Mouse (Mus musculus) adrenal gland, postnatal 10 days (tissue): Measurements from ENCODE around the gene Odf2. TPM values are rescaled to one million over a fixed set of nuclear protein-coding genes. Genes with fewer than 3 reads are reported as not detected.

Experiments
- DNase-seq: peaks from one replicate; pipeline ENCODE4 v3.0.0; 2021; ENCODE audit warnings: mixed read lengths
- long read RNA-seq, 2 experiments: library from polyadenylated mRNA; stranded (forward); transcript quantifications; one replicate each; pipeline ENCODE4 v2.0.0; 2021
- total RNA-seq, 2 experiments: library from RNA; stranded (reverse); gene quantifications; 2 replicates each; pipeline ENCODE4 v1.2.3; 2021

The Odf2 gene
- 10 to 100 TPM; 41.1 to 44.6 TPM for total RNA-seq
- long read RNA-seq, experiment 1, transcript Odf2-204 (21 exons, 3,826 nt), result major isoform, 22 of 63 reads
- long read RNA-seq, experiment 1, transcript Odf2-206 (21 exons, 3,807 nt), result minor isoform, 5 of 63 reads
- long read RNA-seq, experiment 1, partial matches to known transcripts, result 16 of 63 reads
- long read RNA-seq, experiment 1, other reads (novel, unspliced or antisense), result 20 of 63 reads
- long read RNA-seq, experiment 2, transcript Odf2-204 (21 exons, 3,826 nt), result major isoform, 15 of 38 reads
- long read RNA-seq, experiment 2, partial matches to known transcripts, result 4 of 38 reads
- long read RNA-seq, experiment 2, other reads (novel, unspliced or antisense), result 15 of 38 reads

- DNase-seq, result peak; percentile 100
Measured at GRCm38 (mm10) chr2:29889066-29889944, at the start of gene Odf2. TSS of gene Odf2 (plus strand) at chr2:29889221.

DNA sequence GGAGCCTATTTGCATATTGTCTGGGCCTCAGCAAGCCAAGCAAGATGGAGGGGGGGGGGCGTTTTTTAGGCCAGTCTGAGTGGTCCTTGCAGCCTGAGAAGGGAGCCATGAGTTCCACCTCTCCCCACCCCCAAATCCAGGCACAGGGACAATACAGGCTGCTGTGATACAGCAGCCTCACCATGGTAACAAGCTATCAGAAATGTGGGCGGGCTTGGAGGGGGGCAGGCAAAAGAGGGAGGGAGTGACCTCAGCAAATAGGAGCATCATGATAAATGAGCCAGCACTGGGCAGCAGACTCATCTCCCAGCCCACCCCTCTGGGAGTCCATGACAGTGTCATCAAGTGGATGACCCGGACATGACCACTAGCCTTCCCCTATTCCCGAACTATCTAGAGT is 49.6 kb upstream of the Odf2 start:
- no peak for DNase-seq

- no peak for DNase-seq
Measured at GRCm38 (mm10) chr2:29843231-29844105, 45.6 kb upstream of the Odf2 start.

DNA sequence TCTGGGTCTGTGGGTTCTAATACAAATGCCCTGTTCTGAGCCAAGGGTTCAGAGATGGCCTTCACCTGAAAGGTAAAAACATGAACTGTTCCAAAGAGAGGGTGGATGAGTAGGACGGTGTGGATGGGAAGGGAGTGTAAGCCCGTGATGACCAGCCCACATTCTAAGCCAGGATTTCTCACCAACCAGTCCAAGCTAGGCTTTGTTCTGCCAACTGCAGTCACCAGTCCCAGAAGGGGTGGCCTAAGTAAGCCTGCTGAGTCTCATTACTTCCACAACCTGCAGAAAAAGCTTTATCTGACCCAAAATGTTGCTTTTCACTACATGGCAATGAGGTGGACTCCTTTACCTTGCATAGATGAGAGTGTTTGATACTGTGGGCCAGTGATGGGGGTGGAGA is 44.9 kb upstream of the Odf2 start:
- no peak for DNase-seq

- DNase-seq, result no peak
Measured at GRCm38 (mm10) chr2:29844661-29845060, 44.4 kb upstream of the Odf2 start.

DNA sequence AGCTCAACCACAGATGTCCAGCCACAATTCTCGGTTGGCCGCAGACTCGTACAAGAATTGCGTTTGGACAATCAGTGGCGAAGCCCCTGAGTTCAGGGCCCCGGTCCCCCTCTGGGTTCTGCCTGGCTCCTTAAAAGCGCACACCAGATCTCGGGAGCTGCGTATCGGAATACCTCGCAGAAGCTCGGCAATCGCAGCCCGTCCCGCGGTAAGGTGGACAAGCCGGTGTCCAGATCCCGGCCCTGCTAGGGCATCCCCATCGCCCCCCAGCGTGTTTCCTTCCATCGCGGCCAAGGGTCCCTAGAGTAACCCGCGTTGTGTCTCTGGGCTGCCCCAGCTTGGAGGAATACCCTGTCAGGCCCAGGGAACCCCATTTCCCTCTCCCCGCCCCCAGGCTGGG is 43.4 kb upstream of the Odf2 start:
- no peak for DNase-seq

- DNase-seq, result no peak
Measured at GRCm38 (mm10) chr2:29846061-29846853, 42.8 kb upstream of the Odf2 start.

DNA sequence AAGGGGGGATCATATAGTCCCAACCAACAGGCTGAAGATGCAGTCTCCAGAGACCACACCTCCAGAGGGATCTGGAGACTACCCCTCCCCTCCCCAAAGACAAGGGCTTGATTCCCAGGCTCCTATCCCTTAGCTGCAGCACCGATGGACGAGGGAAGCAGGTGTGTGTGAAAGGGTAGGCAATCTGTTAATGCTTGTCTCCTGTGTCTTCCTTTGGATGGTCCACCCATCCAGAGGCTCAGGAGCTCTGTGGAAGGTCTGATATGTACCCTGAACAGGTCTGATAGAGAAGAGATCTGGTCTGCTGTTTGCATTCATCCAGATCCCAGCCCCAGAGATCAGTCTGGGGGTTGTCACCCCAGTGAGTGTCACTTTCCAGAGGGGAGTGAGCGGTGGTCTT is 42.1 kb upstream of the Odf2 start:
- DNase-seq, result no peak

- DNase-seq, result no peak
Measured at GRCm38 (mm10) chr2:29849041-29849440, 40.0 kb upstream of the Odf2 start.

DNA sequence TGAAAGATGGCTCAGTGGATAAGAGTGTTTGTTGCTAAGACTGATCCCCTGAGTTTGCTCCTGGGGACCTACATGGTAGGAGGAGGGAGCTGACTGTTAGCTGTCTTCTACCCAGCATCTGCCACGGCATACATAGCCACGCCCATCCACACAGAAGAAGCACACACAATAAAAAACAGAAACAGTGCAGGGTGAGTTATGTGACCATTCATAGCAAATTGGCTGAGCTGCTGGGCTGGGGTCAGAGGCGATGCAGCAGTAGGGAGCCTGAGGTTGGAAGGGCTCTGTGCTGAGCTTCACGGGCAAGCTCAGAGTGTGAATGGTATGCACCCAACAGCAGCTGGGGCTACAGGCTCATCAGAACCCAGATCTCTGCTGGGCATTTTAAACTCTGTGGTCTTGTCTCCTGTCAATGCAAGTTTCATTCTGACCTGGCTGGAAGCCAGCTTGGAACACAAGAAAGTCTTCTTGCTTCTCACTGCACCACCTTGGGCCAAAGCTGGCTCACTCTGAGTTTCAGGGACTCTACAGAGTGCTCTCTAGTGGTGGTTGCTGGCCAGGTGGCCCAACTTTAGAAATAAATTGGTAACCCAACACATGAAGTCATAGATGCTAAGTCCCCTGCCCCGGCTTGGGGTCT is 39.1 kb upstream of the Odf2 start:
- no peak for DNase-seq

DNA sequence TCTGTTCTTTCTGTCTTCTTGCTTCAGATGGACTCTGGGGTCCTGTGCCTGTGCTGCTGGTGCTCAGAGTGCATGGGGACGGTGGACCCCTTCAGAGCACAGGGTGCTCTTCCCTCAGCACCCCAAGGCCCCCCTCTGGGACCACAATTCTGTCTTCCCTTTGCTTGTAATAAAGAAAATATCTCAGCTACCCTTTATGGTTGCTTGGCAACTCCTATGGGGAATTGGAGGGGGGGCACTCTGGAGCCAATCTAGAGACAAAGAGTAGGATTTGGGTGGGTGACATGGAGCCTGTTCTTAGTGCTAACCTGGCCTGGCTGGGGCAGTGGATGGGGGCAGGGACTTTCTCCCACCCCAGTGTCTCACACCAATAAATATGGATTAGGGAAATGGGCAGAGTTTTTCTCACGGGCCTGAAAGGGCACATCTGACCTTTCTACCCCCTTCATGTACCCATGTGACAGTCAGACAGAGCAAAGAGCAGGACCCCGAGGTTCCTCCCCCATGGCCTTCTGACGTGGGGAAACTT is 36.0 kb upstream of the Odf2 start:
- no peak for DNase-seq

DNA sequence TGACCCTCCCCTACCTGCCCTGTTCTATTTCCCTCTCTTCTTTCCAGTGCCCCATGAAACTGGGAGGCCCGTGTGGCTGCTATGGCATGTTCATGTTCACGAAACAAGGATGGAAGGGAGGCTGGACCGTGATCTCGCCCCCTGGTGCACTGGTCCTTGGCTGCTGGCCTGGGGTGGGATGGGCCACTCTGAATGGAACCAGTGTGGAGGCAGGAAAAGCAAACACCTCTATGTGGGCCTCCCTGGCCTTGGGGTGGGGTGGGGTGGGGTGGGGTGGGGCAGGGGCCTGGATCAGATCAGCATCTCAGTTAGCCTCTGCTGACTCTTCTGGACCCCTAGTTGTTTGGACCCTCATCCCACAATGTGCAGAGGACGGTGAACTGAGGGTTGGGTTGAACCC is 35.3 kb upstream of the Odf2 start:
- DNase-seq, result no peak

GRCm38 (mm10) chr2:29855585-29856210 is 33.3 kb upstream of the Odf2 start:
- no peak for DNase-seq

GRCm38 (mm10) chr2:29856451-29857260 is 32.4 kb upstream of the Odf2 start:
- DNase-seq, result no peak

- DNase-seq, result no peak
Measured at GRCm38 (mm10) chr2:29857341-29857740, 31.7 kb upstream of the Odf2 start.

GRCm38 (mm10) chr2:29857967-29858366 is 31.1 kb upstream of the Odf2 start:
- DNase-seq, result no peak

GRCm38 (mm10) chr2:29858748-29859473 is 30.1 kb upstream of the Odf2 start:
- peak; percentile 62 for DNase-seq

- no peak for DNase-seq
Measured at GRCm38 (mm10) chr2:29865125-29865524, 23.9 kb upstream of the Odf2 start.
